Mouse (Mus musculus): ENCODE results near the gene Rpgrip1l. TPM values are rescaled to one million over a fixed set of nuclear protein-coding genes. Genes with fewer than 3 reads are reported as not detected.

Rpgrip1l gene
- polyA plus RNA-seq, 1 experiment from 2014 or later = 15.5 TPM

- WGBS = 91% methylated on average over 5 of the region's 5 CpGs
- H3K36me3 ChIP-seq = no peaks in the 10 kb centered on the region
- ATAC-seq (ENCODE audit: low FRiP score) = no peak
- no peak overlapping the region for H3K27ac ChIP-seq
- H3K9ac ChIP-seq = no peak overlapping the region
- no peak overlapping the region for H3K4me3 ChIP-seq
- H3K9me3 ChIP-seq (replicated peaks) = no peaks in the 10 kb centered on the region
- H3K4me1 ChIP-seq = no peaks in the 10 kb centered on the region; the same call in 1 of the 2 replicates
- H3K27me3 ChIP-seq = no peaks in the 10 kb centered on the region
- H3K4me2 ChIP-seq (replicated peaks) = no peak overlapping the region
These were observed 95.8 kb downstream of the Rpgrip1l start for GRCm38 (mm10) chr8:91217062-91217905.

DNA sequence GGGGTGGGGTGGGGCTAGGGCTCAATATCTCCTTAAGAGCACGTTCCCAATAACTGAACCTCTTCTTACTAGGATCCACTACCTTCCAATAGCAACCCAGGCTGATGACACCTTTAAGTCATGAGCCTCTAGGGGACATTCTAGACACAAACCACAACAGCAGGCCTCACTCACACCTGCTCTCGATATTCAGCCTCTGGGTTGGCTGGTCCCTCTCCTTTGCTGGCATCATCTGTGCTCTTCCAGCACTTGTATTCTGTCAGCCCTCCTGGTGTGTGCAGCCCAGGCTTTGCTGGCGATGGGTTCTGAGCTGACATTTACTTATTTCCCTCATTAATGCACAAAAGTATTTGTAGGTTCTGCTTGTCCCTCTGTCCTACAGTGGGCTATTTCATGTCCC, 98.8 kb downstream of the Rpgrip1l start:
- WGBS = 65% methylated on average over 3 of the region's 3 CpGs

DNA sequence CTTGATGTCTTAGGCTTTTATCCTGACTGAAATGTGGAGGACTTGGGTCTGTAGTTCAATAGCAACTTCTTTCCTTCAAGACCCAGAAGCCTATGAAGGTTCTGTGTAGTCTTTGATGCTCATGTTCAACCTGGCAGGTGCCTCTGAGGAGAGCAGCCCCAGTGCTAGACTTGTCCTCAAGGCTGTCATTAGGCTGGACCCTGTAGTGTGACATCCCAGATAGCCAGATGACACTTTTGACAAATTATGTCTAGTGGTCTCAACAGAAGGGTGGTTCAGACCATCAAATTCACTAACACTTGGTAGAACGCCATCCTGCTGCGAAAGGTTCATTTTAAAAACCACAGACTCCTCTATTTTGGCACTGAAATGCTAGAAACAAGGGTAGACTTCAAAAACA, 100.1 kb downstream of the Rpgrip1l start:
- Histone ChIP-seq H3K9me3 (replicated peaks) (no peaks in the 10 kb centered on the region), H3K27ac (no peak overlapping the region), H3K27me3 (no peaks in the 10 kb centered on the region), H3K36me3 (no peaks in the 10 kb centered on the region), H3K4me3 (no peak overlapping the region), H3K4me2 (replicated peaks) (no peak overlapping the region), H3K9ac (no peak overlapping the region), H3K4me1 (no peaks in the 10 kb centered on the region; the same call in 1 of the 2 replicates)
- 96% methylated on average over 2 of the region's 2 CpGs for WGBS
- ATAC-seq (ENCODE audit: low FRiP score) = no peak

More for the DNA sequence above, 98.8 kb downstream of the Rpgrip1l start:
- ATAC-seq (ENCODE audit: low FRiP score) = no peak
- H3K4me2 ChIP-seq (replicated peaks) = no peak overlapping the region
- H3K9ac ChIP-seq = no peak overlapping the region
- H3K36me3 ChIP-seq = no peaks in the 10 kb centered on the region
- no peak overlapping the region for H3K4me3 ChIP-seq
- H3K4me1 ChIP-seq = no peaks in the 10 kb centered on the region; the same call in 1 of the 2 replicates
- H3K27me3 ChIP-seq = no peaks in the 10 kb centered on the region
- no peak overlapping the region for H3K27ac ChIP-seq
- no peaks in the 10 kb centered on the region for H3K9me3 ChIP-seq (replicated peaks)

DNA sequence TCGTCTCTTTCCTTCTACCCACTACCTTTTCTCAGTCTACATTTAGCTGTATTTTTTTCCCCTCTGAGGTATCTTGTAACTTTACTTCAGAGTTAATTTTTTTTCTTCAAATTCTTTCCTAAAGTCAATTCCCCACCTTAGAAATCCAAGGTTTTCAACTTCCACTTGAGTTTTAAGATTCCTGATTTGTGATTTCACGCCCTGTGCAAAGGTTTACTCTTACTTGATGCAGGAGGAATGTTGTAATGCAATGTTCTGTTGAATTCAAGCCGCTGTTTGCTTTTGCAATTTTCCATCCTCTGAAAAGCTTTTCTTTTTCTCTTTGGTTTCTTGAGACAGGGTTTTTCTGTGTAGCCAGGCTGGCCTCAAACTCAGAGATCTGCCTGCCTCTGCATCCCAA, 103.4 kb downstream of the Rpgrip1l start:
- no peak for ATAC-seq (ENCODE audit: low FRiP score)
- WGBS = 84% methylated on average over 3 of the region's 3 CpGs

DNA sequence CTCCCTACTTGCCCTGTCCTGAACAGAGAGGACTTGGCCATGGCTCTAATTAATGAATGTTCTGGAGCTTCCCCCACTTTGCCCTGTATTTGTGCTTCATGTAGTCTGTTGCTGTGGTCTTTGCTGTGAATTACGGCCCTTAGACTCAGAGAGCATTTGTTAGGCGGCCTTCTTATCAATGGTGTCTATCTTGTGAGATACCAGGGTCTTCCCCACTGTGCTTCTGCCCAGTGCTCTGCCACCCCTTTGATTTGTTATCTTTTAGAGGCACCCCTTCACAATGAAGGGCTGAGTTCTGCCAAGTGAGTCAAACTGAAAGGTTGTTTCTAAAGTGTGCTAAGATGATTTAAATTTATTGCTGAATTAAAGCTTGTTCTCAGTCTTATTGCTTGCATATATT, 105.4 kb downstream of the Rpgrip1l start:
- Histone ChIP-seq H3K36me3 (no peaks in the 10 kb centered on the region), H3K4me3 (no peak overlapping the region), H3K4me1 (no peaks in the 10 kb centered on the region), H3K4me2 (replicated peaks) (no peak overlapping the region), H3K9ac (no peak overlapping the region), H3K27ac (no peak overlapping the region), H3K9me3 (replicated peaks) (no peaks in the 10 kb centered on the region), H3K27me3 (no peaks in the 10 kb centered on the region)
- WGBS = 75% methylated on average over 2 of the region's 2 CpGs
- ATAC-seq (ENCODE audit: low FRiP score) = no peak

More for the DNA sequence above, 103.4 kb downstream of the Rpgrip1l start:
- Histone ChIP-seq H3K4me1 (no peaks in the 10 kb centered on the region; the same call in 1 of the 2 replicates), H3K9me3 (replicated peaks) (no peaks in the 10 kb centered on the region), H3K9ac (no peak overlapping the region), H3K4me2 (replicated peaks) (no peak overlapping the region), H3K27ac (no peak overlapping the region), H3K36me3 (no peaks in the 10 kb centered on the region), H3K4me3 (no peak overlapping the region), H3K27me3 (no peaks in the 10 kb centered on the region)

- Histone ChIP-seq H3K4me1 (no peaks in the 10 kb centered on the region), H3K4me3 (no peak overlapping the region), H3K36me3 (no peaks in the 10 kb centered on the region), H3K4me2 (replicated peaks) (no peak overlapping the region), H3K27me3 (no peaks in the 10 kb centered on the region), H3K9me3 (replicated peaks) (no peaks in the 10 kb centered on the region), H3K27ac (no peak overlapping the region), H3K9ac (no peak overlapping the region)
- ATAC-seq (ENCODE audit: low FRiP score) = no peak
- 77% methylated on average over 6 of the region's 6 CpGs for WGBS
These were observed 107.2 kb downstream of the Rpgrip1l start for GRCm38 (mm10) chr8:91205897-91206296.

GRCm38 (mm10) chr8:91201184-91201583, 111.9 kb downstream of the Rpgrip1l start:
- H3K27me3 ChIP-seq = no peaks in the 10 kb centered on the region
- no peak for ATAC-seq (ENCODE audit: low FRiP score)
- no peaks in the 10 kb centered on the region for H3K9me3 ChIP-seq (replicated peaks)
- H3K4me3 ChIP-seq = no peak overlapping the region
- H3K36me3 ChIP-seq = no peaks in the 10 kb centered on the region
- no peak overlapping the region for H3K9ac ChIP-seq
- WGBS = 74% methylated on average over 2 of the region's 2 CpGs
- H3K27ac ChIP-seq = no peak overlapping the region
- H3K4me1 ChIP-seq = no peaks in the 10 kb centered on the region
- H3K4me2 ChIP-seq (replicated peaks) = no peak overlapping the region

DNA sequence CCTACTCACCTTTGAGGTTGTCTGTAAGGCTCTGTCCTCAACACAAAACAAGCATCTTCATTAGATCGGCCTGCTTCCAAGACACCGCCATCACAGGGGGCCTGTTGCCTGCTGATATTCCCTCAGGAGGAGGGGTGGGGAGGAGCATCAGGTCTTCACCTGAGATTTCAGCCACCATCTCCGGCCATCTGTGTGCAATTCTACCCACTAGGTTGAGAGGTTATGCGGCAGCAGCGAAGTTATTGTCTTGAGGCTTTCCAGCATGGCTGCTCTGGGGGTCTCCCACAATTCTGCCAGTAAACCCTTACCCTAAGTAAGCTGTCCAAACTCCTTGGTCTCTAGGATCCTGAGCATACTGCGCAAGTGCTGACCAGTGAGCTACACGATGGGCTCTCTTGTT, 113.2 kb downstream of the Rpgrip1l start, which contains the start of gene Aktip:
Gene Aktip (minus strand): TSS at position 101 of the 400 bp plus-strand sequence.
- 93% methylated on average over 7 of the region's 7 CpGs for WGBS
- no peaks in the 10 kb centered on the region for H3K36me3 ChIP-seq
- no peak within 1 kb of the TSS for H3K4me3 ChIP-seq
- no peak within 1 kb of the TSS for H3K4me2 ChIP-seq (replicated peaks)
- H3K9me3 ChIP-seq (replicated peaks) = no peaks in the 10 kb centered on the region
- no peak within 1 kb of the TSS for H3K9ac ChIP-seq
- no peak within 1 kb of the TSS for H3K27ac ChIP-seq
- ATAC-seq (ENCODE audit: low FRiP score) = no peak
- H3K4me1 ChIP-seq = no peaks in the 10 kb centered on the region
- H3K27me3 ChIP-seq = peaks cover 7% of the 10 kb centered on the region

DNA sequence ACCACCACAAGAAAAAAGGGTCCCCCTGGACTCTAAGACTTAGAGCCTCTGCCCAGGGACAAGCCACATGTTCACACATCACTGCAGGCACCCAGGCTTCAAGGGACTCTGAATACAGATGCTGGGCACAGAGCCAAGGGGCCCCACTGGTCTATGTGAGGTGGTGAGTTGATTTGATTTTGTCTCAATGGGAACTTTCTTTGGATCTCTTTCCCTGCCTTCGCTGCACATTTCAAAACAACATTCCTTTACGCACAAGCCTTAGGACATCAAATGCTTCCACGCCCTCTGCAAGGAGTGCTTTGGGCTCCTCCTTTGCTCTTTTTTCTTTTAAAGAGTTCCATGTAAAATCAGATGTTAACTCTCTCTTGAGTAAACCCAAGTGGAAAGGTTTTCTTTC, 115.0 kb downstream of the Rpgrip1l start:
- H3K27ac ChIP-seq = no peak overlapping the region
- H3K4me2 ChIP-seq (replicated peaks) = no peak overlapping the region
- no peaks in the 10 kb centered on the region for H3K9me3 ChIP-seq (replicated peaks)
- no peaks in the 10 kb centered on the region for H3K4me1 ChIP-seq
- H3K9ac ChIP-seq = no peak overlapping the region
- no peaks in the 10 kb centered on the region for H3K36me3 ChIP-seq
- H3K4me3 ChIP-seq = no peak overlapping the region
- peaks cover 9% of the 10 kb centered on the region for H3K27me3 ChIP-seq
- WGBS = 43% methylated on average over 3 of the region's 3 CpGs
- ATAC-seq (ENCODE audit: low FRiP score) = no peak

GRCm38 (mm10) chr8:91197233-91197632, 115.8 kb downstream of the Rpgrip1l start:
- H3K4me2 ChIP-seq (replicated peaks) = no peak overlapping the region
- ATAC-seq (ENCODE audit: low FRiP score) = no peak
- no peaks in the 10 kb centered on the region for H3K4me1 ChIP-seq
- H3K4me3 ChIP-seq = no peak overlapping the region
- no peaks in the 10 kb centered on the region for H3K9me3 ChIP-seq (replicated peaks)
- 84% methylated on average over 5 of the region's 5 CpGs for WGBS
- H3K27me3 ChIP-seq = peaks cover 10% of the 10 kb centered on the region
- no peak overlapping the region for H3K9ac ChIP-seq
- H3K36me3 ChIP-seq = no peaks in the 10 kb centered on the region
- no peak overlapping the region for H3K27ac ChIP-seq

GRCm38 (mm10) chr8:91196661-91197060, 116.4 kb downstream of the Rpgrip1l start:
- Histone ChIP-seq H3K9ac (no peak overlapping the region), H3K4me3 (no peak overlapping the region), H3K9me3 (replicated peaks) (no peaks in the 10 kb centered on the region), H3K27ac (no peak overlapping the region), H3K4me1 (no peaks in the 10 kb centered on the region), H3K36me3 (no peaks in the 10 kb centered on the region), H3K27me3 (peaks cover 10% of the 10 kb centered on the region), H3K4me2 (replicated peaks) (no peak overlapping the region)
- ATAC-seq (ENCODE audit: low FRiP score) = no peak
- WGBS = 77% methylated on average over 12 of the region's 12 CpGs

- no peak for ATAC-seq (ENCODE audit: low FRiP score)
- WGBS = 85% methylated on average over 2 of the region's 2 CpGs
- Histone ChIP-seq H3K27me3 (peaks cover 16% of the 10 kb centered on the region), H3K9ac (no peak overlapping the region), H3K36me3 (no peaks in the 10 kb centered on the region), H3K27ac (no peak overlapping the region), H3K9me3 (replicated peaks) (no peaks in the 10 kb centered on the region), H3K4me3 (no peak overlapping the region), H3K4me2 (replicated peaks) (no peak overlapping the region), H3K4me1 (peaks cover 4% of the 10 kb centered on the region; the same call in 1 of the 2 replicates)
These were observed 119.0 kb downstream of the Rpgrip1l start for GRCm38 (mm10) chr8:91194081-91194480.

DNA sequence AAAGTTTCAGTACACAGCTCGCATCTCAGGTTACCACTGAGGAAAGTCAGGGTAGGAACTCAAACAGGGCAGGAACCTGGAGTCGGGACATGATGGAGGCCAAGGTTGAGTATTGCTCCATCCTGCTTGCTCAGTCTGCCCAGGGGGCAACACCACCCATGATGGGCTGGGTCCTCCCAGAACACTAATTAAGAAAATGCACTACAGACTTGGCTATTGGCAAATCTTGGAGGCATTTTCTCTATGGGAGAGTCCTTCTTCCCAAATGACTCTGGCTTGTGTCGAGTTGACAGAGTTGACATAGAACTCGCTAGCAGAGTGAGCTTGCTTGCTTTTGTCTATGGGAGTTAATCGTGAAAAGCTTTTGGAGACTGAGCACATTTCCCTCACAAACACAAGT, 120.1 kb downstream of the Rpgrip1l start:
- Histone ChIP-seq H3K4me1 (peaks cover 4% of the 10 kb centered on the region; the same call in 1 of the 2 replicates), H3K27ac (no peak overlapping the region), H3K9ac (no peak overlapping the region), H3K4me3 (no peak overlapping the region), H3K9me3 (replicated peaks) (no peaks in the 10 kb centered on the region), H3K4me2 (replicated peaks) (no peak overlapping the region), H3K36me3 (no peaks in the 10 kb centered on the region), H3K27me3 (peaks cover 23% of the 10 kb centered on the region)
- ATAC-seq (ENCODE audit: low FRiP score) = no peak
- 88% methylated on average over 5 of the region's 5 CpGs for WGBS

Measured in hindbrain, embryonic 12.5 days (tissue).